Mouse (Mus musculus) layer of hippocampus, postnatal 10 days (tissue): ENCODE results near the gene Kbtbd2. TPM values are rescaled to one million over a fixed set of nuclear protein-coding genes. Genes with fewer than 3 reads are reported as not detected.

ENCODE experiments used
- DNase-seq, 2 experiments: peaks; one replicate each; pipeline ENCODE4 v3.0.0; 2021; ENCODE audit warnings: low spot score in 2 of 2
- long read RNA-seq: library from polyadenylated mRNA; stranded (forward); transcript quantifications from one replicate; pipeline ENCODE4 v2.0.0, GENCODE M21; 2023
- total RNA-seq, 2 experiments: library from RNA; stranded (reverse); gene quantifications; 2 replicates each; pipeline ENCODE4 v1.2.3; 2021

The Kbtbd2 gene
- total RNA-seq, result 10 to 100 TPM; 37.8 to 40.0 TPM
- long read RNA-seq, transcript Kbtbd2-202 (4 exons, 3,816 nt), result major isoform, 17 of 21 reads
- long read RNA-seq, partial matches to known transcripts, result 1 of 21 reads
- long read RNA-seq, other reads (novel, unspliced or antisense), result 3 of 21 reads

GRCm38 (mm10) chr6:56797311-56798151 is at the start of gene Kbtbd2:
Gene Kbtbd2 (minus strand): TSS chr6:56797813.
- peak; percentile 93 to 95 for DNase-seq

GRCm38 (mm10) chr6:56844365-56844764 is 46.8 kb upstream of the Kbtbd2 start:
- DNase-seq, result no peak

- DNase-seq, result no peak
These were observed 45.6 kb upstream of the Kbtbd2 start for GRCm38 (mm10) chr6:56843229-56843628.

GRCm38 (mm10) chr6:56837621-56838020 is 40.0 kb upstream of the Kbtbd2 start:
- DNase-seq, result no peak

- no peak for DNase-seq
These were observed 39.6 kb upstream of the Kbtbd2 start for GRCm38 (mm10) chr6:56837166-56837565.

GRCm38 (mm10) chr6:56835532-56835931 is 37.9 kb upstream of the Kbtbd2 start:
- peak in 1 of 2 experiments; percentile 20 for DNase-seq

GRCm38 (mm10) chr6:56834769-56835168 is 37.2 kb upstream of the Kbtbd2 start:
- DNase-seq, result no peak

DNA sequence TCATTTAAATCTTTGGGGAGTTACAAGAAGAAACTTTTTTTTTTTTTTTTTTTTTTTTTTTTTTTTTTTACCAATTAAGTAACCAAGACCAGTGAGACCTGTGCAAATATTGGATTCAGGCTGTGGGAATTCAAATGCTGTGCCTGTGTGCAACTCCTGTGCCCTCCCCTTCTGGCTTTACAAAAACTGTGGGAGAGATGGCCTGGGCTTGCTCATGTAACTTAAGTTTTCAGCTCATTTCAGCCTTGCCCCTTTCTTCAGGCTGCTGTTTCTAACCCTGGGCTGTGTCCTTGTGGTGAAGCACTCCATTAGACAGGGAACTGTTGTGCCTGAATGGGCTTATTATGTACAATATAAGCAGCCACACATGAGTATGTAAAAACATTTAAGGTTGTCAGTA is 35.2 kb upstream of the Kbtbd2 start:
- no peak for DNase-seq

- DNase-seq, result no peak
These were observed 34.8 kb upstream of the Kbtbd2 start for GRCm38 (mm10) chr6:56832407-56832796.

GRCm38 (mm10) chr6:56831697-56832406 is 34.2 kb upstream of the Kbtbd2 start, which contains the start of gene Fkbp9:
Gene Fkbp9 (plus strand): TSS chr6:56832059.
- peak; percentile 62 to 75 for DNase-seq

DNA sequence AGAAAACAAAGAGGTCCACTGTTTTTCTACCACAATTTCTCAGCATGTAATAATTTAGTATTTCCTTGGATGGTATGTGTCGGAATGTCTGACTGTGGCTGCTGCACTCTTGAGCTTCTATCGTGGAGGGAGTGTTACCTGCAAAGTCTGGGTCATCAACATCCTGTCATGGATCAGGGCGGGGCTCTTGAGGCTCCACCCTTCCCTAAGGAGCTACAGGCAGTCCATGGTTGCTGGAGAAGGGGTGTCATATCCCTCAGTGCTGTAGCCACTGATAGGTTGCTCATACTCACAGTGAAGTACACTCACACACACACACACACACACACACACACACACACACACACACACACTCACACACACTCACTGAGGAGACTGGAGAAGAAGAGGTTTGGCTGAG is 28.0 kb upstream of the Kbtbd2 start:
- no peak for DNase-seq

DNA sequence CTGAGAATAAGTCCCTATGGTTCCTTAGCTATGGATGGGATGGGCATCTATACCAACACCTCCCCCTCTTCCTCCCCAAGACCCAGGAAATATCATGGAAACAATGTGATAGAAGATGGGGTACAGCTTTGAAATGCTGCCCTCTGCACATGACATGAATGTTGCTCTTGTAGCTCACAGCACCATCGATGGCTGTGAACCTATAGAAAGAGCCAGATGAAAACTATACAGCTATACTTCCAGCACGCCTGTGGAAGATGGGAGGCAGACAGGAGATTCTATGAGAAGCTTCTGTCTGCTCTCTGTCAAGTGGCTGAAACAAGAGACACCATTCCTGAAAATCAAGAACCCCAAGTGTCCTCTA is 21.5 kb upstream of the Kbtbd2 start:
- no peak for DNase-seq

DNA sequence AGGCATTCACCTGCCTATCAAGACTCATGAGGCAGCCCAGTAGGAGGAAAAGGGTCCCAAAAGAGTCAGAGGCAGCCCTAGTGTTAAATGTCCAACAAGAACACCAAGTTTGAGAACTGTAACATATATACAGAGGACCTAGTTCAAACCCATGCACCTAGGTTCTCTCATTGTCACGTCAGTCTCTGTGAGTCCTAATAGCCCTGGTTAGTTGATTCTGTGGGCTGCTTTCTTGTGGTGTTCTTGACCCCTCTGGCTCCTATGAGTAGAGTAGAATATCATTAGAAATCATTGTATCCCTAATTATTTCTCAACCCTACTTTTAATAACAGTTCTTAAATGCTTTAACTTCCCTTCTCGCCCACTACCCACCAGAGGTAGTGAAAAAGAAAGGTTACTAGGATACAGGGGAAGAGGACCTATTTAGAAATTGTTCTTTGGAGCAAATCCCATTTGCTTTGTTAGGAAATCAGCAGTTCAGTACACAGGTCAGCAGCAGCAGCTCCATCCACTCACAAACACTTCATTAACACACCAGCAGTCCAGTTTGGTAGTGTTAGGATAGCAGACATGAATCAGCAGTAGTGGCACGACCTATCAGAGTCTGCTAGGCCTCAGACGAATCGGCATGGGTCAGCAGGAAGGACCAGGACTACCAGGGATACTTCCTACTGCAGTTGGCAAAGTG is 21.0 kb upstream of the Kbtbd2 start:
- DNase-seq, result no peak

GRCm38 (mm10) chr6:56813332-56813731 is 15.7 kb upstream of the Kbtbd2 start:
- no peak for DNase-seq

DNA sequence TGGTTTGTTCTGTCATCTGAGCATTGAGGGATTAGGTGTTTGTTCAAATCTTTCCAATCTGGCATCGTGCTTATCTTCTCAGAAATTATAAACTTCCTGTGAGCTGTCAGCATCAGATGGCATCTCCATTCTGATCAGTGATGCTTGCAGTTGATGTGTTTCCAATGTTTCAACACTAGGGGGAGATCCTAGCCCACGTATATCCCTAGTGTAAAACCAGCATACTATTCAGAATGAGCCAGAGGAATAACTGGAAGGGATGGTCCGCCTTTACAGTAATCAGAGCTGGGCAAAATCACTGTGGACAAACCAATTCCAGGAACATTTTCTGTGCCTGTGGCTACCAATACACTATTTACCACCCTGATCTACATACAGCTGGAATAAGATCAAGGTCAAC is 11.0 kb upstream of the Kbtbd2 start:
- DNase-seq, result peak; percentile 37 to 62

GRCm38 (mm10) chr6:56806195-56806594 is 8.6 kb upstream of the Kbtbd2 start:
- no peak for DNase-seq

DNA sequence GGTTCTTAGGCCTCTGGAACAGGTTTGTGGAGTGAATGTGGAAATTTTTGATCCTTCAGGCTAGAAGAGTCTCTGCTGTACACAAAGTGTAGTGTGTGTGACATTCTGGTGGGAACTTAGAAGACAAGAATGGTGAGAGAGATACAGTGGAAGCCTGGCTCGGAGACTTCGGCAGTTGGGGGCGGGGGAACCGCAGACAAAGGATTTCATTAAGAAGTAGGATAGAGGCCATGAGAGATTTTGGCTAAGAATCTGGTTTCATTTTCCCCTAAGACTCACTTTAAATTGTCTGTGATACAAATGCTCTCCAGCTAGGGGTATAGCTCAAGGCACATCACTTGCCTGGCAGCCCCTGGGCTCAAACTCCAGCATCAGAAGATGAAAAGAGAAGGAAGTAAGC is 7.4 kb upstream of the Kbtbd2 start:
- DNase-seq, result no peak

DNA sequence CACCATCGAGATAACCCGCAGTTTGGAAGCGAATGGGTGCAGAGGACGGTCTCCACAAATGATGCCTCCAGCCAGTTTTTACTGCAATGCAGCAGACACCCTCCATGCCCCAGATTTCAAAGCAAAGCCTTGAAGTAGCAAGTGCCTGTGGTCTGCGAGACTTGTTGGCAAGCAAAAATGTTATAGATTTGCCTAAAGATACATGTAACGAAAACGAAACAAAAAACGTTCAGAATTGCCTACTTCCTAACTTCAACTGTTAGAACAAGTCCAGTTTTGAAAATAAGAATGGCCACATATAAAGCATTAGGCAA is 496 bp upstream of the Kbtbd2 start:
- DNase-seq, result no peak

GRCm38 (mm10) chr6:56796668-56797141 is 908 bp downstream of the Kbtbd2 start:
- peak in 1 of 2 experiments; percentile 28 for DNase-seq

DNA sequence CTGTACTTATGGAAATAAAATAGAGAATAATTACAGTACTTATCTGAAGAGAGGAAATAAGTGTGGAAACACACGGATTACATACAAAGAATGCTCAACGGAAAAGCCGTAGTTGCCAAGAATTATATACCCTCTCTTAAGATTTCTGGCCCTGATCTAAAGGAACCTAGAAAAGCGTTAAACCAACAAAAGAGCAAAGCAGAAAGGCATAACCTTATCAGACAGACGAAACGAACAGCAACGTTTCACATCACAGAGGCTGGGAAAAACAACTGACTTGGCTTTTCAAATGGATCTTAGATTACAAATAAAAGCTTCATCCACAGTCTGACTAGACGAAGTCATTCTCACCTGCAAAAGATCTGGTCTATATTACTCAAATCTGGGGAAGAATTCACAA is 1.4 kb downstream of the Kbtbd2 start:
- DNase-seq, result no peak

- DNase-seq, result no peak
These were observed 2.8 kb downstream of the Kbtbd2 start for GRCm38 (mm10) chr6:56794834-56795233.

DNA sequence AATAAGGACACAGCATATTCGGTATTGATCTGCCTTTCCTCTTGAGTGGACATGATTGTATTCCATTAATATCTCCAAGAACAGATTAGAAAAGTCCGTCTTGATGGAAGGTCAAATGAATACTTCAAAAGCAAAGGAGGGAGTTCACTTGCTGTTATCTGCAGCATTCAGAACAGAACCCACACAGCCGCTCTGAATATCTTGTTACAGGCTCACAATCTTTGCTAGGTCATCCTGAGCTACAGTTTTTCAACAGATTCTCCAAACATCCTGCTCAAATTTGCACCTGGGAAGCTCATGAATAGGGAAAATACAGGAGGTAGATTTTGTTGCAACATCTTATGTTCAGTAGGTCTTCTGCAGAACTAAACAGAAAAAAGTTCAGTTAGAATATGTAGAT is 8.3 kb downstream of the Kbtbd2 start:
- no peak for DNase-seq
